Mouse (Mus musculus): ENCODE measurements around the gene Naa80. TPM values are rescaled to one million over a fixed set of nuclear protein-coding genes. Genes with fewer than 3 reads are reported as not detected.

The Naa80 gene
- polyA plus RNA-seq, 1 experiment from 2014 or later = 16.2 TPM

DNA sequence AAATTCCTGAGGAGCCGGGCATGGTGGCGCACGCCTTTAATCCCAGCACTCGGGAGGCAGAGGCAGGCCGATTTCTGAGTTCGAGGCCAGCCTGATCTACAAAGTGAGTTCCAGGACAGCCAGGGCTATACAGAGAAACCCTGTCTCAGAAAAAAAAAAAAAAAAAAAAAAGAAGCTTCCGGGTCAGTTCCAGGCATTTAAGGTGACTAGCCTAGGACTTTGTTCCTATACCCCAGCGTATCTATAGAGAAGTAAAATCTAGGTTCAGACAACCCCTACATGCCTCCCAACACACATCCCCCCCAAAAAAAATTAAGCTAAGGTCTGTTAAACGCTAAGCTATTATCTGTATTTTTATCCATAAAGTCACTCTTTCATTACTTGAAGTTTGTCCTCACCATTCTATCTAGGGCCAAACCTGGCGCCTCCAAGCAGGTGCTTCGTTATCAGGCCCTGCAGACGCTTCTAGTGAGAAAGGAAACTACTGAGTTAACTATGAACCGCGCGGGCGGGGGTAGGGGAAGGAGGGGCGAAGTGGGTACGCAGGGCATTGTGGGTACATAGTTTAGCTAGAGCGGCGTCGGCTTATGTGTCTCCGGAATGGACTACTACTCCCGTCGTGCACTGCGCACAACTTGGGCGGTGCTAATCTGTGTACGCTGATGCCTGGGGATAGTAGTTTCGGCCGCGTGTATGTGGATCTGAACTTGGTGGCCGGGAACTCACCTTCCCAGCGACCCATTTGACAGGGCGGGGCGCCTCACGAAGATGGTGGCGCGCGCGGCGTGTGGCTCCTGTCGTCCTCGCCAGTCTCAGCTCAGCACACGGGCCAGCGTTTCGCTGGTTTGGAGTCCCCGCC lies 8.5 kb downstream of the Naa80 start, which contains the start of gene Ifrd2:
Gene Ifrd2 (plus strand): TSS at position 669 of the 859 bp plus-strand sequence.
- peak within 1 kb of the TSS; percentile 71 for H3K9ac ChIP-seq (replicated peaks; ENCODE audit: low read depth, low read length)
- H3K36me3 ChIP-seq (ENCODE audit: control insufficient read depth, insufficient read depth) = peaks cover 5% of the 10 kb centered on the region
- peak within 1 kb of the TSS; percentile 96 for H3K4me2 ChIP-seq (ENCODE audit: low read length)
- no peak within 1 kb of the TSS for H3K27ac ChIP-seq (ENCODE audit: low read length)
- WGBS = 14% methylated on average over 46 of the region's 46 CpGs
- ATAC-seq = peak; percentile 99
- peaks cover 11% of the 10 kb centered on the region for H3K4me1 ChIP-seq (replicated peaks; ENCODE audit: control insufficient read depth, insufficient read depth, low read length)
- peak within 1 kb of the TSS; percentile 87 for H3K4me3 ChIP-seq (replicated peaks; ENCODE audit: low read length)
- no peaks in the 10 kb centered on the region for H3K27me3 ChIP-seq (replicated peaks; ENCODE audit: control insufficient read depth, insufficient read depth, low read length)
- no peaks in the 10 kb centered on the region for H3K9me3 ChIP-seq (ENCODE audit: control insufficient read depth, low read length)

DNA sequence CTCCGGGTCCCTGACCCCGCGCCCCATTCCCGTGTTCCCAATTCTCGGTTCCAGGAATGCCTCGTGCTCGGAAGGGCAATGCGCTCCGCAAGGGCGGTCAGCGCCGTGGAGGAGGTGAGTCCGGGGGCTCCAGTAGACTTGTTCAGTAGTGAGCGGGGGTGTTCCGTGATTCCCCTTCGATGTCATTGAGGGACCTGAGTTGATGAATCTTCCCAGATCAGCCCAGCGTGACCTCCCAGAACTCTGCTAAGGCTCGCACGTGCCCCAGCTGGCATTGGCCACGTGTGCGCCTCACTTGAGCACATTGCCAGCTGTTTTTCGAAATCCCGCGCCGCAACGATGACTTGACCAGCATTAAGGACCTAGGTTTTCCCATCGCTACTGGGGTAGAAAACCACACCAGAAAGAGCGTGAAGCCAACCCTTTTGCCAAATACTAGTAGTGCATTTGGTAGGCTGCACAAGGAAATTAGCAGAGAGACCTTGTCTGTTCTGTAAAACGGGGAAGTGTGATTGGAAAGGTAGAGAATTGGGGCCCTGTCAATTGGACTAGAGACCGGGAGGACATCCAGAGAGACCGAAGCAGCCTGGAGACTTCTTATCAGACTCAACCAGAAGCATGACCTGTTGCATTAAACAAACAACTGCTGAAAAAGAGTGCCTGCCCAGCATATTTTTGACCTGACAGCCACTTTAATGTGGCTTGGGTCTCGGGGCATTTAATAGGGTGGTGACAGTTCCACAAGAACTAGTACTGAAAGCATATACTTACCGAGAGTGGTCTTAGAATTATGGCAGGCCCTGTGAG lies 9.3 kb downstream of the Naa80 start:
- peak overlapping the region; percentile 87 for H3K4me3 ChIP-seq (replicated peaks; ENCODE audit: low read length)
- no peaks in the 10 kb centered on the region for H3K27me3 ChIP-seq (replicated peaks; ENCODE audit: control insufficient read depth, insufficient read depth, low read length)
- WGBS = 5% methylated on average over 33 of the region's 33 CpGs
- H3K27ac ChIP-seq (ENCODE audit: low read length) = no peak overlapping the region
- peaks cover 11% of the 10 kb centered on the region for H3K4me1 ChIP-seq (replicated peaks; ENCODE audit: control insufficient read depth, insufficient read depth, low read length)
- peak overlapping the region; percentile 71 for H3K9ac ChIP-seq (replicated peaks; ENCODE audit: low read depth, low read length)
- H3K36me3 ChIP-seq (ENCODE audit: control insufficient read depth, insufficient read depth) = peaks cover 5% of the 10 kb centered on the region
- no peak for ATAC-seq
- H3K4me2 ChIP-seq (ENCODE audit: low read length) = peak overlapping the region; percentile 96
- H3K9me3 ChIP-seq (ENCODE audit: control insufficient read depth, low read length) = no peaks in the 10 kb centered on the region

- no peak overlapping the region for H3K4me2 ChIP-seq (ENCODE audit: low read length)
- H3K4me1 ChIP-seq (replicated peaks; ENCODE audit: control insufficient read depth, insufficient read depth, low read length) = peaks cover 11% of the 10 kb centered on the region
- 86% methylated on average over 25 of the region's 25 CpGs for WGBS
- peaks cover 5% of the 10 kb centered on the region for H3K36me3 ChIP-seq (ENCODE audit: control insufficient read depth, insufficient read depth)
- ATAC-seq = no peak
- H3K4me3 ChIP-seq (replicated peaks; ENCODE audit: low read length) = no peak overlapping the region
- H3K9me3 ChIP-seq (ENCODE audit: control insufficient read depth, low read length) = no peaks in the 10 kb centered on the region
- no peak overlapping the region for H3K27ac ChIP-seq (ENCODE audit: low read length)
- H3K27me3 ChIP-seq (replicated peaks; ENCODE audit: control insufficient read depth, insufficient read depth, low read length) = no peaks in the 10 kb centered on the region
- H3K9ac ChIP-seq (replicated peaks; ENCODE audit: low read depth, low read length) = no peak overlapping the region
Observed at GRCm38 (mm10) chr9:107590058-107590772, 11.5 kb downstream of the Naa80 start.

DNA sequence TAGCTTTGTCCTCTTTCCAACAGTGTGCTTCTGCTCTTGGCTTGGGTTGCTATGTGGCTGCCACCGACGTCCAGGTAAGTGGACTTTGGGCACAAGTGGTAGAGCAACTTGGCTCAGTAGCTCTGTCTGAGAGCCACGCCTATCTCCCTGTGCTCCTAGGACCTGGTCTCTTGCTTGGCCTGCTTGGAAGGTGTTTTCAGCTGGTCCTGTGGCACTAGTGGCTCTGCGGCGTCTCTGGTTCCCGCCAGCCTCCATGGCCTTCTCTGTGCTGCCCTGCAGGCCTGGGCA lies 12.0 kb downstream of the Naa80 start:
- no peak for ATAC-seq
- H3K4me2 ChIP-seq (ENCODE audit: low read length) = no peak overlapping the region
- H3K27me3 ChIP-seq (replicated peaks; ENCODE audit: control insufficient read depth, insufficient read depth, low read length) = no peaks in the 10 kb centered on the region
- no peak overlapping the region for H3K4me3 ChIP-seq (replicated peaks; ENCODE audit: low read length)
- no peak overlapping the region for H3K27ac ChIP-seq (ENCODE audit: low read length)
- 94% methylated on average over 6 of the region's 6 CpGs for WGBS
- no peak overlapping the region for H3K9ac ChIP-seq (replicated peaks; ENCODE audit: low read depth, low read length)
- no peaks in the 10 kb centered on the region for H3K9me3 ChIP-seq (ENCODE audit: control insufficient read depth, low read length)
- peaks cover 5% of the 10 kb centered on the region for H3K36me3 ChIP-seq (ENCODE audit: control insufficient read depth, insufficient read depth)
- H3K4me1 ChIP-seq (replicated peaks; ENCODE audit: control insufficient read depth, insufficient read depth, low read length) = peaks cover 11% of the 10 kb centered on the region

DNA sequence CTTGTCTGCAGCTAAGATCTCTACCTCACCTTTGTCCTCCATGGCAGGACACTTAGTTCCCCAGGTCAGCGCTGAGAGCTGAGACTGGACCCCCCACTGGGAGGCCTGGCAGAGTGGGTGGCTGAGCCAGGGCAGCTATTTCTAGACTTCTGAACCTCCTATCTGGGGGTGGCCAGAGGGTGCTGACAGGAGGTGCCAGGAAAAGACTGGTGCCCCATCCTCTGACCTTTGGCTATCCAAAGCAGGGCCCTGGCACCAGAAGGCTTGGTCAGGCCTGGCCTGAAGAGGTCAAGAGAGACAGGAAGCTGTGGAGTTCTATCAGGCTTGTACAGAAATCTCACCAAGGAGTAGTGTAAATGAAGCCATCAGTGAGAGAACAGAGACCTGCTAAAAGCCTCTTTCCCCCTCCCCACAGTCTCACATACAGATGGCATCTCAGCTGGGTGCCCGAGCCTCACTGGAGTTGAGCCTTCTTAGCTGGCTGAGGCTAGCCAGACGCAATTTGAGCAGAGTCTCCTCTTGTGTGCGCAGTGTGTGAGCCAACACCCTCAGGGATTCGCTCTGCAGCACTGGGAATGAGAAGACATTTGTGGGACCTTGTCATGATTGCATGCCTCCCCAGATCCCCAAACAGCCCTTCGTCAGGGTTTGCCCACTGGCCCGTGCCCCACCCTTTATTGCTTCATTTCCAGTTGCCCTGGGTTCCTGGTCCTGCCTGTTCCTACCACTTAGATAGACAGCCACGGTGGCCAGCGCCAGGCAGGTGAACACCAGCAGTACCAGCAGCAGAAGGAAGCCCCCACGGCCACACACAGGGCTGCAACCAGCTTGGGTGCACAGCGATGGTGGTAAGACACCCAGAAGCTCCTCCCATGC lies 14.7 kb downstream of the Naa80 start:
- peaks cover 5% of the 10 kb centered on the region for H3K36me3 ChIP-seq (ENCODE audit: control insufficient read depth, insufficient read depth)
- H3K9me3 ChIP-seq (ENCODE audit: control insufficient read depth, low read length) = no peaks in the 10 kb centered on the region
- 76% methylated on average over 11 of the region's 11 CpGs for WGBS
- H3K4me1 ChIP-seq (replicated peaks; ENCODE audit: control insufficient read depth, insufficient read depth, low read length) = peaks cover 3% of the 10 kb centered on the region
- no peak overlapping the region for H3K9ac ChIP-seq (replicated peaks; ENCODE audit: low read depth, low read length)
- H3K27me3 ChIP-seq (replicated peaks; ENCODE audit: control insufficient read depth, insufficient read depth, low read length) = no peaks in the 10 kb centered on the region
- no peak overlapping the region for H3K4me3 ChIP-seq (replicated peaks; ENCODE audit: low read length)
- H3K4me2 ChIP-seq (ENCODE audit: low read length) = no peak overlapping the region
- ATAC-seq = peak; percentile 34; the same call in 1 of the 2 replicates
- 0 out of 2 replicates have a peak overlapping the region, but pooled peaks have one; percentile 13 for H3K27ac ChIP-seq (ENCODE audit: low read length)

- no peaks in the 10 kb centered on the region for H3K27me3 ChIP-seq (replicated peaks; ENCODE audit: control insufficient read depth, insufficient read depth, low read length)
- no peak overlapping the region for H3K27ac ChIP-seq (ENCODE audit: low read length)
- no peak overlapping the region for H3K9ac ChIP-seq (replicated peaks; ENCODE audit: low read depth, low read length)
- H3K9me3 ChIP-seq (ENCODE audit: control insufficient read depth, low read length) = no peaks in the 10 kb centered on the region
- no peak for ATAC-seq
- H3K4me2 ChIP-seq (ENCODE audit: low read length) = no peak overlapping the region
- 75% methylated on average over 8 of the region's 8 CpGs for WGBS
- H3K4me1 ChIP-seq (replicated peaks; ENCODE audit: control insufficient read depth, insufficient read depth, low read length) = no peaks in the 10 kb centered on the region
- H3K4me3 ChIP-seq (replicated peaks; ENCODE audit: low read length) = no peak overlapping the region
- H3K36me3 ChIP-seq (ENCODE audit: control insufficient read depth, insufficient read depth) = peaks cover 5% of the 10 kb centered on the region
Observed at GRCm38 (mm10) chr9:107594281-107595062, 15.8 kb downstream of the Naa80 start.

- H3K36me3 ChIP-seq (ENCODE audit: control insufficient read depth, insufficient read depth) = peaks cover 4% of the 10 kb centered on the region
- H3K4me1 ChIP-seq (replicated peaks; ENCODE audit: control insufficient read depth, insufficient read depth, low read length) = no peaks in the 10 kb centered on the region
- H3K4me2 ChIP-seq (ENCODE audit: low read length) = no peak overlapping the region
- no peaks in the 10 kb centered on the region for H3K27me3 ChIP-seq (replicated peaks; ENCODE audit: control insufficient read depth, insufficient read depth, low read length)
- H3K4me3 ChIP-seq (replicated peaks; ENCODE audit: low read length) = no peak overlapping the region
- 86% methylated on average over 11 of the region's 11 CpGs for WGBS
- no peak for ATAC-seq
- H3K9me3 ChIP-seq (ENCODE audit: control insufficient read depth, low read length) = no peaks in the 10 kb centered on the region
- H3K27ac ChIP-seq (ENCODE audit: low read length) = no peak overlapping the region
- H3K9ac ChIP-seq (replicated peaks; ENCODE audit: low read depth, low read length) = no peak overlapping the region
Observed at GRCm38 (mm10) chr9:107596619-107597569, 18.2 kb downstream of the Naa80 start.

All from forebrain, embryonic 16.5 days (tissue).